Mouse (Mus musculus) MEL (cell line): ENCODE data around the gene Rora. TPM values are rescaled to one million over a fixed set of nuclear protein-coding genes. Genes with fewer than 3 reads are reported as not detected.

ENCODE experiments used
- DNase-seq: peaks from one replicate; pipeline ENCODE4 v3.0.0; 2011; ENCODE audit warnings: low read depth, low spot score
- H3K27ac ChIP-seq: 2 replicates; pipeline ENCODE4 v1.5.1; 2012; ENCODE audit warnings: low read depth, mild to moderate bottlenecking, control low read depth, low read length, moderate library complexity; ENCODE audit not compliant: control insufficient read depth
- H3K27me3 ChIP-seq, 2 experiments: fragments of 150-350 bp in 1 of 2; sonication (generic) in 1 of 2; 2 replicates each; pipeline ENCODE4 v1.6.1; 2012; ENCODE audit warnings: low read length in 2 of 2, mild to moderate bottlenecking in 2 of 2, improper control_type of control experiment in 1 of 2, moderate library complexity in 1 of 2; ENCODE audit not compliant: insufficient read depth in 2 of 2, control insufficient read depth in 1 of 2
- H3K36me3 ChIP-seq, 2 experiments: 2 replicates each; pipeline ENCODE4 v1.6.1; 2012 to 2014; ENCODE audit warnings: low read length in 2 of 2, improper control_type of control experiment in 1 of 2, inconsistent platforms in 1 of 2, mild to moderate bottlenecking in 1 of 2; ENCODE audit not compliant: insufficient read depth in 2 of 2, control insufficient read depth in 1 of 2
- H3K4me1 ChIP-seq, 2 experiments: fragments of 150-350 bp in 1 of 2; sonication (generic) in 1 of 2; 2 replicates each; pipeline ENCODE4 v1.6.1; 2012; ENCODE audit warnings: low read length in 2 of 2, improper control_type of control experiment in 1 of 2, mild to moderate bottlenecking in 1 of 2; ENCODE audit not compliant: insufficient read depth in 2 of 2, control insufficient read depth in 1 of 2
- H3K4me3 ChIP-seq, 2 experiments: fragments of 150-350 bp in 1 of 2; sonication (generic) in 1 of 2; 2 replicates each; pipeline ENCODE4 v1.5.1; 2012; ENCODE audit warnings: low read depth in 2 of 2, low read length in 2 of 2, mild to moderate bottlenecking in 2 of 2, moderate library complexity in 2 of 2, control low read depth in 1 of 2, improper control_type of control experiment in 1 of 2; ENCODE audit not compliant: control insufficient read depth in 1 of 2, insufficient read depth in 1 of 2
- H3K79me2 ChIP-seq: 2 replicates; pipeline ENCODE4 v1.6.1; 2012; ENCODE audit warnings: mild to moderate bottlenecking, low read length, moderate library complexity; ENCODE audit not compliant: control insufficient read depth, poor library complexity, insufficient read depth
- H3K9ac ChIP-seq: 2 replicates; pipeline ENCODE4 v1.6.1; 2012; ENCODE audit warnings: low read depth, mild to moderate bottlenecking, control low read depth, low read length, moderate library complexity; ENCODE audit not compliant: control insufficient read depth, poor library complexity, severe bottlenecking
- H3K9me3 ChIP-seq: fragments of 150-350 bp; sonication (generic); replicated peaks from 2 replicates; pipeline ENCODE4 v1.6.1; 2012; ENCODE audit warnings: mild to moderate bottlenecking, low read length, improper control_type of control experiment, moderate library complexity; ENCODE audit not compliant: insufficient read depth
- CHD2 ChIP-seq: IDR thresholded peaks from 2 replicates; pipeline ENCODE4 v1.6.1; 2011; ENCODE audit warnings: low read length, improper control_type of control experiment
- CTCF ChIP-seq, 3 experiments: IDR thresholded peaks in 2 of 3; conservative IDR thresholded peaks in 1 of 3; 2 replicates each; pipeline ENCODE4 v1.5.1; 2011 to 2012; ENCODE audit warnings: low read length in 3 of 3, low read depth in 2 of 3, mild to moderate bottlenecking in 2 of 3, improper control_type of control experiment in 1 of 3, inconsistent platforms in 1 of 3, mixed read lengths in 1 of 3, moderate library complexity in 1 of 3; ENCODE audit not compliant: control insufficient read depth in 1 of 3, insufficient read depth in 1 of 3, poor library complexity in 1 of 3, severe bottlenecking in 1 of 3
- GABPA ChIP-seq: IDR thresholded peaks from 2 replicates; pipeline ENCODE4 v1.6.1; 2012; ENCODE audit warnings: low read depth, mild to moderate bottlenecking, inconsistent platforms, low read length, improper control_type of control experiment, moderate library complexity
- HCFC1 ChIP-seq: IDR thresholded peaks from 2 replicates; pipeline ENCODE4 v1.6.1; 2012; ENCODE audit warnings: low read depth, mild to moderate bottlenecking, inconsistent platforms, low read length, improper control_type of control experiment, moderate library complexity
- JUND ChIP-seq: IDR thresholded peaks from 2 replicates; pipeline ENCODE4 v1.6.1; 2011; ENCODE audit warnings: low read depth, mild to moderate bottlenecking, improper control_type of control experiment, low read length
- KAT2A ChIP-seq: conservative IDR thresholded peaks from 2 replicates; pipeline ENCODE4 v1.6.1; 2012; ENCODE audit warnings: low read depth, low read length, improper control_type of control experiment, inconsistent platforms
- MAFK ChIP-seq: IDR thresholded peaks from 2 replicates; pipeline ENCODE4 v1.6.1; 2011; ENCODE audit warnings: low read depth, mild to moderate bottlenecking, low read length, improper control_type of control experiment, borderline replicate concordance
- MAZ ChIP-seq: IDR thresholded peaks from 2 replicates; pipeline ENCODE4 v1.6.1; 2012; ENCODE audit warnings: low read depth, mild to moderate bottlenecking, inconsistent platforms, low read length, improper control_type of control experiment
- MEF2A ChIP-seq: IDR thresholded peaks from 2 replicates; pipeline ENCODE4 v1.6.1; 2014; ENCODE audit warnings: low read depth, mild to moderate bottlenecking, inconsistent platforms, low read length, improper control_type of control experiment; ENCODE audit not compliant: poor library complexity, insufficient replicate concordance, severe bottlenecking; ENCODE audit errors: extremely low read depth
- MXI1 ChIP-seq: IDR thresholded peaks from 2 replicates; pipeline ENCODE4 v1.6.1; 2011; ENCODE audit warnings: mild to moderate bottlenecking, low read depth, low read length, improper control_type of control experiment
- MYB ChIP-seq: IDR thresholded peaks from 2 replicates; pipeline ENCODE4 v1.6.1; 2011; ENCODE audit warnings: mild to moderate bottlenecking, low read depth, low read length, improper control_type of control experiment
- MYC ChIP-seq: IDR thresholded peaks from 2 replicates; pipeline ENCODE4 v1.6.1; 2011; ENCODE audit warnings: low read depth, mild to moderate bottlenecking, low read length, improper control_type of control experiment, moderate library complexity
- NRF1 ChIP-seq: IDR thresholded peaks from 2 replicates; pipeline ENCODE4 v1.6.1; 2014; ENCODE audit warnings: low read depth, mild to moderate bottlenecking, inconsistent platforms, low read length, improper control_type of control experiment, moderate library complexity; ENCODE audit not compliant: poor library complexity, insufficient read depth, severe bottlenecking
- POLR2A ChIP-seq, 2 experiments: IDR thresholded peaks; 2 replicates each; pipeline ENCODE4 v1.6.1; 2011 to 2012; ENCODE audit warnings: low read length in 2 of 2, mild to moderate bottlenecking in 2 of 2, control low read depth in 1 of 2, improper control_type of control experiment in 1 of 2, low read depth in 1 of 2, moderate library complexity in 1 of 2; ENCODE audit not compliant: control insufficient read depth in 1 of 2, insufficient read depth in 1 of 2, poor library complexity in 1 of 2
- POLR2AphosphoS2 ChIP-seq: IDR thresholded peaks from 2 replicates; pipeline ENCODE4 v1.6.1; 2011; ENCODE audit warnings: low read length, improper control_type of control experiment
- POLR2AphosphoS5 ChIP-seq: IDR thresholded peaks from 2 replicates; pipeline ENCODE4 v1.6.1; 2012; ENCODE audit warnings: low read depth, borderline replicate concordance, mild to moderate bottlenecking, inconsistent platforms, low read length, moderate library complexity, mixed read lengths
- RCOR1 ChIP-seq: IDR thresholded peaks from 2 replicates; pipeline ENCODE4 v1.6.1; 2012; ENCODE audit warnings: low read depth, mild to moderate bottlenecking, inconsistent platforms, low read length, improper control_type of control experiment
- TAL1 ChIP-seq: IDR thresholded peaks from 2 replicates; pipeline ENCODE4 v1.6.1; 2012; ENCODE audit warnings: mild to moderate bottlenecking, inconsistent platforms, low read length, moderate library complexity, mixed read lengths
- TBP ChIP-seq: IDR thresholded peaks from 2 replicates; pipeline ENCODE4 v1.8.0; 2011; ENCODE audit warnings: low read depth, low read length, improper control_type of control experiment
- TCF12 ChIP-seq: IDR thresholded peaks from 2 replicates; pipeline ENCODE4 v1.6.1; 2014; ENCODE audit warnings: low read depth, mild to moderate bottlenecking, inconsistent platforms, low read length, improper control_type of control experiment, moderate library complexity
- USF1 ChIP-seq: IDR thresholded peaks from 2 replicates; pipeline ENCODE4 v1.6.1; 2014; ENCODE audit warnings: low read depth, mild to moderate bottlenecking, inconsistent platforms, low read length, improper control_type of control experiment, moderate library complexity
- USF2 ChIP-seq, 2 experiments: IDR thresholded peaks; 2 replicates each; pipeline ENCODE4 v1.6.1; 2011 to 2012; ENCODE audit warnings: improper control_type of control experiment in 2 of 2, low read length in 2 of 2, borderline replicate concordance in 1 of 2, inconsistent platforms in 1 of 2, low read depth in 1 of 2, mild to moderate bottlenecking in 1 of 2; ENCODE audit not compliant: insufficient read depth in 1 of 2
- polyA plus RNA-seq, 2 experiments: library from polyadenylated mRNA; stranded (reverse) in 1 of 2; unstranded in 1 of 2; fragments of >175 nt in 1 of 2; fragments of >200 nt in 1 of 2; gene quantifications; 2 replicates each; pipeline versions ENCODE4 v1.2.1 to v1.2.4; 2012; ENCODE audit warnings: low replicate concordance in 2 of 2, low read depth in 1 of 2; ENCODE audit not compliant: insufficient read length in 2 of 2, insufficient read depth in 1 of 2, missing spikeins in 1 of 2
- total RNA-seq: library from RNA; depleted of rRNA; stranded (reverse); fragments of 300-350 nt; gene quantifications from 2 replicates; pipeline ENCODE4 v1.2.3, GENCODE M21; 2012

The Rora gene
- total and polyA plus RNA-seq, 3 experiments, result not detected

GRCm38 (mm10) chr9:68944026-68944425 lies 290.4 kb downstream of the Rora start:
- no peaks in the 10 kb centered on the region for H3K36me3 ChIP-seq
- no peak for DNase-seq

GRCm38 (mm10) chr9:68947707-68948106 lies 294.1 kb downstream of the Rora start:
- H3K9ac ChIP-seq, result no peak overlapping the region
- no peak overlapping the region for H3K4me3 ChIP-seq
- H3K36me3 ChIP-seq, result no peaks in the 10 kb centered on the region
- H3K4me1 ChIP-seq, result no peaks in the 10 kb centered on the region
- H3K27ac ChIP-seq, result no peak overlapping the region
- H3K27me3 ChIP-seq, result no peaks in the 10 kb centered on the region
- no peaks in the 10 kb centered on the region for H3K79me2 ChIP-seq
- TF ChIP-seq TCF12 (no peak), HCFC1 (no peak), JUND (no peak), USF2 (IDR thresholded peaks at IDR 0.05; ENCODE audit: borderline replicate concordance in 1 of 2, insufficient read depth in 1 of 2, low read depth in 1 of 2, low read length in 2 of 2) (no peak), MAFK (no peak), POLR2AphosphoS2 (no peak), TBP (no peak), USF1 (no peak), KAT2A (no peak), MYC (no peak)
- no peaks in the 10 kb centered on the region for H3K9me3 ChIP-seq
- DNase-seq, result no peak

More at GRCm38 (mm10) chr9:68944026-68944425, 290.4 kb downstream of the Rora start:
- Histone ChIP-seq H3K27ac (no peak overlapping the region), H3K79me2 (no peaks in the 10 kb centered on the region), H3K9ac (no peak overlapping the region), H3K9me3 (no peaks in the 10 kb centered on the region), H3K4me3 (no peak overlapping the region)
- TF ChIP-seq GABPA (no peak), MAZ (no peak), TAL1 (no peak), MEF2A (no peak), MXI1 (no peak), MYB (no peak), CTCF (IDR thresholded peaks at IDR 0.05 in 2 of 3, conservative IDR thresholded peaks at IDR 0.05 in 1 of 3; ENCODE audit: control insufficient read depth in 1 of 3, insufficient read depth in 1 of 3, low read depth in 2 of 3, low read length in 3 of 3, poor library complexity in 1 of 3, severe bottlenecking in 1 of 3) (no peak), NRF1 (no peak), POLR2A (IDR thresholded peaks at IDR 0.05; ENCODE audit: control insufficient read depth in 1 of 2, insufficient read depth in 1 of 2, low read depth in 1 of 2, low read length in 2 of 2, poor library complexity in 1 of 2) (no peak), CHD2 (no peak), RCOR1 (no peak), POLR2AphosphoS2 (no peak), POLR2AphosphoS5 (no peak)
- TF ChIP-seq, all 39 proteins: peak for 0
- Histone ChIP-seq H3K27me3 (no peaks in the 10 kb centered on the region), H3K4me1 (no peaks in the 10 kb centered on the region)
